Mouse (Mus musculus): ENCODE measurements around the gene Selenoi.

DNA sequence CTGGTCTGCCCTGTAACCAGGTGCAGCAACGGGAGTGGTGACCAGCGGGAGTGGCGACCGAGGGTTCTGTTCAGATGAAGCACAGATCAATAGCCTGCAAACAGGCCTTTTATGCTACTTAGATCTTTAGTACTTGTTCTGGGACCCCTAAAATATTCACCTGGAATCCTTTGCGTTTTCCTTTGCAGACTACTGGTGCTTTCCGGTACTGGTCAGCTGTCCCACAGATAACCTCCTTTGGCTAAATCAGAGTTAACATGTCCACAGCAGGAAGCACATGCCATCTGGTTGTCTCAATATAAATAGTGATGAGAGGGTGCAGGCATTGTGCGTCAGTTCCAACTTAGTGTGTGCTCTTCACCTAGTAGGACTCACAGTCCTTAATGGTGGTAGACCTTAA lies 26.4 kb downstream of the Selenoi start:
- TF ChIP-seq CTCF (IDR thresholded peaks at IDR 0.05; ENCODE audit: insufficient read depth, low read depth, low read length) (no peak), POLR2A (IDR thresholded peaks at IDR 0.05; ENCODE audit: insufficient read depth, low read depth, low read length) (no peak)
